Mouse (Mus musculus): ENCODE measurements around the gene Ube2d1. TPM values are rescaled to one million over a fixed set of nuclear protein-coding genes. Genes with fewer than 3 reads are reported as not detected.

The Ube2d1 gene
- total RNA-seq, 1 experiment from 2014 or later, result 15.0 TPM

DNA sequence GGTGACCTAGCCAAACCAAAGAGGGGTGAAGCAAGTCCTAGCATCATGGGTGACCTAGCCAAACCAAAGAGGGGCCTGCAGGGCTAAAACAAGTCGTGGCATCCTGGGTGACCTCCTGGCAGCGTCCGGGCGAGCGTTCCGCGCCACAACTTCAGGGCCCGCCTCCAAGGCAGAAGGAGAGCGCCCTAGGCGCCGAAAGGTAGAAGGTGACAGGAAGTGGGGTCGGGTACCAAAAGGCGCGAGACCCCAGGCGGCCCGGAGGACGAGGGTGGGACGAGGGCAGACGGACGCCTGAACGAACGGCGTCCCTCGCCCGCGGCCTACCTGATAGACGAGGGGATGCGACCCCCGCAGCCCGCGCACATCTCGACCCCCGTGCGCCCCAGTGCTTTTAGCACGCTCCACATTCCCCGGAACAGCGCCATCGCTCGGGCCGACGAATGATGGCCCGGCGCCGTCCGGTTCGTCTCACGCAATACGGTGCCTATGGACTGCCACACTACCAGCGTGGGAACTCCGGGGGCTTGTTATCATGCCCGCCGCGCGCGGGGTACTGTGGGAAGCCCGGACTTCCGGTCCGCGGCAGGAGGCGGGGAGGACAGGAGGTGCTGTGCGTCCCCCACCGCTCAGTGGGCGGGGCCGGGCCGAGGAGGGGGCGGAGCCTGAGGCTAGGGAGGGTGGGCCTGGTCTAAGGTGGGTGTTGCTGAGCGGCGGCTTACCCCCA is 47.4 kb downstream of the Ube2d1 start:
- ATAC-seq (replicated peaks; ENCODE audit: low read depth, poor library complexity, severe bottlenecking), result peak; percentile 95

- no peak for ATAC-seq (replicated peaks; ENCODE audit: low read depth, poor library complexity, severe bottlenecking)
These were observed 51.0 kb downstream of the Ube2d1 start for GRCm38 (mm10) chr10:71234071-71234470.

DNA sequence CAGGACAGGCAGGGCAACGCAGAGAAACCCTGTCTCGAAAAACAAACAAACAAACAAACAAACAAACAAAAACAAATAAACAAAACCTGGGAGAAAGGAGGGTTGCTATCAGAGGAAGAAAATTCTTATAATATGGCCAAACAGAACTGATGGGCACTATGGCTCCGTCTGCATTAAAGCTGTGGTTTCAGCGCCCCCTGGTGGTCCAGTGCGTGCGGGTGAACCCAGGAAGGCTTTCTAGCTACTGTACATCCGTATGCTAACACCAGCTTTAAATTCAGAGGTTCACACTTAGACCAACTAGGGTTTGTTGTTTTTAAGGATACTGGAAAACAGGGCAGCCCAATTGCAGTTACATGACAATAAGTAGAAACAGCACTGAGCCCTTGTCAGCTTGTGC is 59.2 kb downstream of the Ube2d1 start:
- peak; percentile 96 for ATAC-seq (replicated peaks; ENCODE audit: low read depth, poor library complexity, severe bottlenecking)

DNA sequence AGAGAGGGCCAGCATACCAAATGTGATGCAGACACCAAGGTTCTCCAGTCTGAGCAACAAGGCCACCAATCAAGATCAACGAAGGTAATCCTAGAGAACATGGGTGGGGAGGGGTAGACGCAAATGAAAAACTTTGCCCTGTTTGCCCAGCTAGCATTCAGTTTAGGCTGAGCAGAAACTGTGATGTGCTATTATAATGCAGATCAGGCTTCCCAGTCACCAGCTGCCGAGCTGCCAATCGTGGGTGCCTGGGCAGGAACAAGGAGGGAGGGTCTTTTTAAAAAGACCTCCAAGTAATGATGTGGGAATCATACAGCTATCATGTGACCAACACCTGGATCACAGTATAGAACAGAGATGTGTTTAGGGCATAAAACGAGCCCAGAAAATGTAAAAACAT is 62.0 kb downstream of the Ube2d1 start:
- no peak for ATAC-seq (replicated peaks; ENCODE audit: low read depth, poor library complexity, severe bottlenecking)

GRCm38 (mm10) chr10:71222639-71223038 is 62.4 kb downstream of the Ube2d1 start:
- ATAC-seq (replicated peaks; ENCODE audit: low read depth, poor library complexity, severe bottlenecking), result no peak

GRCm38 (mm10) chr10:71218228-71218892 is 66.7 kb downstream of the Ube2d1 start:
- peak; percentile 92 for ATAC-seq (replicated peaks; ENCODE audit: low read depth, poor library complexity, severe bottlenecking)

GRCm38 (mm10) chr10:71215996-71216395 is 69.1 kb downstream of the Ube2d1 start:
- no peak for ATAC-seq (replicated peaks; ENCODE audit: low read depth, poor library complexity, severe bottlenecking)

Other genes starting within 250 kb of the Ube2d1 start
- not detected in 2 replicates for gene Bicc1, start 125.6 kb downstream of the Ube2d1 start, total RNA-seq (2017)
- gene Tfam, start 47.0 kb downstream of the Ube2d1 start, total RNA-seq (2017), result 147 and 154 TPM in 2 replicates
- 26.3 and 27.5 TPM in 2 replicates for gene Cisd1, start 59.7 kb upstream of the Ube2d1 start, total RNA-seq (2017)
- gene Ipmk, start 62.5 kb upstream of the Ube2d1 start, total RNA-seq (2017), result 24.8 and 35.5 TPM in 2 replicates

All from common myeloid progenitor, adult 5-6 weeks (primary cell).